Mouse (Mus musculus) midbrain, postnatal 0 days (tissue): Measurements from ENCODE around the gene Zdhhc23. TPM values are rescaled to one million over a fixed set of nuclear protein-coding genes. Genes with fewer than 3 reads are reported as not detected.
A peak's percentile ranks its signal among the peaks of the same experiment; 100 is the strongest.

ENCODE experiments used
- ATAC-seq: fragments of 200-750 bp; cut with Nextera tagmentation; 2 replicates; pipeline ENCODE4 v1.8.0; 2017; ENCODE audit warnings: moderate number of reproducible peaks, mild to moderate bottlenecking, moderate TSS enrichment, moderate library complexity; ENCODE audit not compliant: low FRiP score
- DNase-seq: peaks from one replicate; pipeline ENCODE4 v3.0.0-alpha.2; 2015; ENCODE audit warnings: low spot score
- H3K27ac ChIP-seq: fragments of 300-500 bp; sonication (generic); 2 replicates; pipeline ENCODE4 v1.5.1; 2014; ENCODE audit warnings: low read depth, mild to moderate bottlenecking, low read length, mixed read lengths
- H3K27me3 ChIP-seq: fragments of 300-500 bp; sonication (generic); 2 replicates; pipeline ENCODE4 v1.6.1; 2014; ENCODE audit warnings: low read length, control low read depth, mixed read lengths; ENCODE audit not compliant: insufficient read depth
- H3K36me3 ChIP-seq: fragments of 300-500 bp; sonication (generic); 2 replicates; pipeline ENCODE4 v1.6.1; 2014; ENCODE audit warnings: low read length, control low read depth, mixed read lengths; ENCODE audit not compliant: insufficient read depth
- H3K4me1 ChIP-seq: fragments of 300-500 bp; sonication (generic); 2 replicates; pipeline ENCODE4 v1.6.1; 2014; ENCODE audit warnings: mild to moderate bottlenecking, control low read depth, antibody characterized with exemption, low read length, mixed read lengths; ENCODE audit not compliant: insufficient read depth
- H3K4me2 ChIP-seq: fragments of 300-500 bp; sonication (generic); 2 replicates; pipeline ENCODE4 v1.6.1; 2014; ENCODE audit warnings: low read depth, mild to moderate bottlenecking, low read length, mixed read lengths; ENCODE audit not compliant: poor library complexity, severe bottlenecking
- H3K4me3 ChIP-seq: fragments of 300-500 bp; sonication (generic); 2 replicates; pipeline ENCODE4 v1.5.1; 2014; ENCODE audit warnings: low read depth, mild to moderate bottlenecking, low read length, moderate library complexity
- H3K9ac ChIP-seq: fragments of 300-500 bp; sonication (generic); replicated peaks from 2 replicates; pipeline ENCODE4 v1.6.1; 2014; ENCODE audit warnings: mild to moderate bottlenecking, low read length, moderate library complexity, mixed read lengths; ENCODE audit not compliant: poor library complexity, severe bottlenecking
- H3K9me3 ChIP-seq: fragments of 300-500 bp; sonication (generic); 2 replicates; pipeline ENCODE4 v1.6.1; 2016; ENCODE audit warnings: low read length, control low read depth
- CTCF ChIP-seq: IDR thresholded peaks from 2 replicates; pipeline ENCODE4 v1.5.1; 2016; ENCODE audit warnings: antibody characterized with exemption, mild to moderate bottlenecking
- WGBS: fragments of 180-500 bp; shearing (Covaris S2); extraction: QIAGEN DNeasy Blood & Tissue Kit; methylation state at CpG from one replicate; pipeline ENCODE4 v1.1.7; 2014; 5-methylcytosine and 5-hydroxymethylcytosine counted together
- polyA plus RNA-seq: library from polyadenylated mRNA; unstranded; fragments of >200 nt; fragmentation: Nextera tagmentation; extraction: Ambion mirVana; gene quantifications from 2 replicates; pipeline ENCODE4 v1.2.1, GENCODE M21; 2015
- total RNA-seq: library from RNA; depleted of rRNA; stranded (reverse); fragments of >200 nt; gene quantifications from 2 replicates; pipeline ENCODE4 v1.2.3, GENCODE M21; 2014

Zdhhc23 gene
- total and polyA plus RNA-seq, 2 experiments from 2014 or later: 2.9 to 8.5 TPM

- no peak for TF ChIP-seq CTCF
- no peaks in the 10 kb centered on the region for H3K27me3 ChIP-seq
- H3K4me2 ChIP-seq: no peak overlapping the region
- no peak for ATAC-seq
- 90% methylated on average over 7 of the region's 7 CpGs for WGBS
- H3K27ac ChIP-seq: no peak overlapping the region
- H3K36me3 ChIP-seq: no peaks in the 10 kb centered on the region
- no peak overlapping the region for H3K4me3 ChIP-seq
- no peaks in the 10 kb centered on the region for H3K4me1 ChIP-seq
- H3K9ac ChIP-seq: no peak overlapping the region
- H3K9me3 ChIP-seq: no peaks in the 10 kb centered on the region
- no peak for DNase-seq
Measured at GRCm38 (mm10) chr16:43932319-43932718, 47.3 kb downstream of the Zdhhc23 start.

GRCm38 (mm10) chr16:43931502-43931901 lies 48.1 kb downstream of the Zdhhc23 start:
- no peak for ATAC-seq
- 75% methylated on average over 3 of the region's 3 CpGs for WGBS
- H3K4me1 ChIP-seq: no peaks in the 10 kb centered on the region

GRCm38 (mm10) chr16:43930577-43930976 lies 49.0 kb downstream of the Zdhhc23 start:
- Histone ChIP-seq H3K4me3 (no peak overlapping the region), H3K4me2 (no peak overlapping the region), H3K36me3 (no peaks in the 10 kb centered on the region), H3K27me3 (no peaks in the 10 kb centered on the region), H3K9me3 (no peaks in the 10 kb centered on the region), H3K27ac (no peak overlapping the region), H3K9ac (no peak overlapping the region), H3K4me1 (no peaks in the 10 kb centered on the region)
- DNase-seq: no peak
- no peak for ATAC-seq
- TF ChIP-seq CTCF: no peak

More at GRCm38 (mm10) chr16:43931502-43931901, 48.1 kb downstream of the Zdhhc23 start:
- no peaks in the 10 kb centered on the region for H3K27me3 ChIP-seq
- peak; percentile 31 for DNase-seq
- H3K9ac ChIP-seq: no peak overlapping the region
- H3K36me3 ChIP-seq: no peaks in the 10 kb centered on the region
- no peaks in the 10 kb centered on the region for H3K9me3 ChIP-seq
- H3K4me3 ChIP-seq: no peak overlapping the region
- H3K4me2 ChIP-seq: no peak overlapping the region
- H3K27ac ChIP-seq: no peak overlapping the region
- no peak for TF ChIP-seq CTCF

GRCm38 (mm10) chr16:43926341-43926859 lies 53.2 kb downstream of the Zdhhc23 start, which contains the start of gene Qtrt2:
Gene Qtrt2 (minus strand): TSS chr16:43926809.
- WGBS: 47% methylated on average over 6 of the region's 6 CpGs
- no peaks in the 10 kb centered on the region for H3K36me3 ChIP-seq
- no peak for DNase-seq
- no peak for TF ChIP-seq CTCF
- no peak within 1 kb of the TSS for H3K4me2 ChIP-seq
- H3K9me3 ChIP-seq: no peaks in the 10 kb centered on the region
- H3K27ac ChIP-seq: no peak within 1 kb of the TSS
- H3K27me3 ChIP-seq: no peaks in the 10 kb centered on the region
- no peak within 1 kb of the TSS for H3K9ac ChIP-seq
- ATAC-seq: no peak
- no peaks in the 10 kb centered on the region for H3K4me1 ChIP-seq
- H3K4me3 ChIP-seq: no peak within 1 kb of the TSS

- 91% methylated on average over 1 of the region's 1 CpGs for WGBS
- no peak for TF ChIP-seq CTCF
- H3K9ac ChIP-seq: no peak overlapping the region
- no peak for ATAC-seq
- no peaks in the 10 kb centered on the region for H3K9me3 ChIP-seq
- H3K4me1 ChIP-seq: no peaks in the 10 kb centered on the region
- H3K36me3 ChIP-seq: no peaks in the 10 kb centered on the region
- no peaks in the 10 kb centered on the region for H3K27me3 ChIP-seq
- no peak overlapping the region for H3K27ac ChIP-seq
- no peak for DNase-seq
- H3K4me3 ChIP-seq: no peak overlapping the region
- no peak overlapping the region for H3K4me2 ChIP-seq
Measured at GRCm38 (mm10) chr16:43925846-43926245, 53.7 kb downstream of the Zdhhc23 start.

GRCm38 (mm10) chr16:43925001-43925558 lies 54.5 kb downstream of the Zdhhc23 start:
- 62% methylated on average over 6 of the region's 6 CpGs for WGBS
- Histone ChIP-seq H3K9me3 (no peaks in the 10 kb centered on the region), H3K4me1 (no peaks in the 10 kb centered on the region), H3K4me2 (no peak overlapping the region), H3K36me3 (no peaks in the 10 kb centered on the region), H3K27ac (no peak overlapping the region), H3K27me3 (no peaks in the 10 kb centered on the region), H3K9ac (no peak overlapping the region), H3K4me3 (no peak overlapping the region)
- DNase-seq (peak; percentile 36), ATAC-seq (no peak)
- no peak for TF ChIP-seq CTCF
